Mouse (Mus musculus) hindbrain, embryonic 14.5 days (tissue): ENCODE data around the gene Mthfd1l. TPM values are rescaled to one million over a fixed set of nuclear protein-coding genes. Genes with fewer than 3 reads are reported as not detected.

ENCODE experiments used
- ATAC-seq: fragments of 200-750 bp; cut with Nextera tagmentation; 2 replicates; pipeline ENCODE4 v1.8.0; 2017; ENCODE audit warnings: moderate number of reproducible peaks, mild to moderate bottlenecking, moderate TSS enrichment, moderate library complexity; ENCODE audit not compliant: low FRiP score
- DNase-seq: peaks from one replicate; pipeline ENCODE4 v3.0.0-alpha.2; 2015; ENCODE audit warnings: low spot score
- H3K27ac ChIP-seq: fragments of 300-500 bp; sonication (generic); 2 replicates; pipeline ENCODE4 v1.5.1; 2014; ENCODE audit warnings: mild to moderate bottlenecking, moderate library complexity
- H3K27me3 ChIP-seq: fragments of 300-500 bp; sonication (generic); 2 replicates; pipeline ENCODE4 v1.6.1; 2014; ENCODE audit warnings: mild to moderate bottlenecking, low read length, mixed read lengths; ENCODE audit not compliant: control insufficient read depth, insufficient read depth
- H3K36me3 ChIP-seq: fragments of 300-500 bp; sonication (generic); replicated peaks from 2 replicates; pipeline ENCODE4 v1.6.1; 2014; ENCODE audit not compliant: control insufficient read depth, insufficient read depth
- H3K4me1 ChIP-seq: fragments of 300-500 bp; sonication (generic); replicated peaks from 2 replicates; pipeline ENCODE4 v1.6.1; 2014; ENCODE audit warnings: antibody characterized with exemption, low read length, mixed read lengths; ENCODE audit not compliant: control insufficient read depth, insufficient read depth
- H3K4me2 ChIP-seq: fragments of 300-500 bp; sonication (generic); replicated peaks from 2 replicates; pipeline ENCODE4 v1.6.1; 2014; ENCODE audit warnings: mild to moderate bottlenecking, moderate library complexity
- H3K4me3 ChIP-seq: fragments of 300-500 bp; sonication (generic); replicated peaks from 2 replicates; pipeline ENCODE4 v1.5.1; 2014; ENCODE audit warnings: mild to moderate bottlenecking, low read length
- H3K9ac ChIP-seq: fragments of 300-500 bp; sonication (generic); 2 replicates; pipeline ENCODE4 v1.6.1; 2014
- H3K9me3 ChIP-seq: fragments of 300-500 bp; sonication (generic); 2 replicates; pipeline ENCODE4 v1.6.1; 2016; ENCODE audit warnings: low read length; ENCODE audit not compliant: control insufficient read depth
- WGBS: fragments of 180-500 bp; shearing (Covaris S2); extraction: QIAGEN DNeasy Blood & Tissue Kit; methylation state at CpG from one replicate; pipeline ENCODE4 v1.1.7; 2014; 5-methylcytosine and 5-hydroxymethylcytosine counted together
- polyA plus RNA-seq: library from polyadenylated mRNA; unstranded; fragments of >200 nt; fragmentation: Nextera tagmentation; extraction: Ambion mirVana; gene quantifications from 2 replicates; pipeline ENCODE4 v1.2.1, GENCODE M21; 2014

Mthfd1l gene
- polyA plus RNA-seq, 1 experiment from 2014 or later, result 8.0 TPM

GRCm38 (mm10) chr10:3996170-3996876, 23.4 kb downstream of the Mthfd1l start:
- no peak overlapping the region for H3K9ac ChIP-seq
- H3K4me2 ChIP-seq, result no peak overlapping the region
- no peak overlapping the region for H3K4me3 ChIP-seq
- no peaks in the 10 kb centered on the region for H3K9me3 ChIP-seq
- ATAC-seq (peak; percentile 77), DNase-seq (peak; percentile 87)
- H3K27me3 ChIP-seq, result no peaks in the 10 kb centered on the region
- no peaks in the 10 kb centered on the region for H3K4me1 ChIP-seq
- H3K27ac ChIP-seq, result no peak overlapping the region
- no peaks in the 10 kb centered on the region for H3K36me3 ChIP-seq
- WGBS, result 57% methylated on average over 15 of the region's 15 CpGs

- H3K4me3 ChIP-seq, result no peak overlapping the region
- no peaks in the 10 kb centered on the region for H3K36me3 ChIP-seq
- H3K9ac ChIP-seq, result no peak overlapping the region
- ATAC-seq (no peak), DNase-seq (no peak)
- H3K27ac ChIP-seq, result no peak overlapping the region
- H3K4me2 ChIP-seq, result no peak overlapping the region
- H3K27me3 ChIP-seq, result no peaks in the 10 kb centered on the region
- H3K4me1 ChIP-seq, result no peaks in the 10 kb centered on the region
- 86% methylated on average over 7 of the region's 7 CpGs for WGBS
- no peaks in the 10 kb centered on the region for H3K9me3 ChIP-seq
Measured at GRCm38 (mm10) chr10:3997851-3998426, 25.0 kb downstream of the Mthfd1l start.

DNA sequence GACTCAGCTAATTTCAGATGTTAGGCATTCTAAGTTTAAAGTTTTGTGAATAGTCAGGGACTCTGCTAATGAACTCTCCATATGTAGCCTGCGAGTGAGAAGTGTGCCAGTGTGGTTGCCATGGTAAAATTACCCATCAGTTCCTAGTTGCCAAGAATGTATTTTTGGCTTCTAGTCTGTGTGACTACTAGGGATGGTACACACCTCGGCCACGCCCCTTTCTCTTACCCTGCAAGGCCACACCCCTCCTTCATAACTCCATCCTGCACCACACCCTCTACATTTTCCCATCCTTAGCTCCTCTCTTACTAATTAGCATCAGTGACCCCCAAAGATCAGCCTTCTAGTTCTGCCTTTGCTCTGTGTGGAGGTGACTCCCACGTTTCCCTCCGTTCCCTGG, 29.8 kb downstream of the Mthfd1l start:
- H3K27ac ChIP-seq, result no peak overlapping the region
- no peaks in the 10 kb centered on the region for H3K9me3 ChIP-seq
- 84% methylated on average over 5 of the region's 5 CpGs for WGBS
- H3K36me3 ChIP-seq, result no peaks in the 10 kb centered on the region
- DNase-seq, result no peak
- no peak for ATAC-seq
- no peak overlapping the region for H3K9ac ChIP-seq
- no peaks in the 10 kb centered on the region for H3K27me3 ChIP-seq
- no peak overlapping the region for H3K4me2 ChIP-seq
- no peak overlapping the region for H3K4me3 ChIP-seq
- no peaks in the 10 kb centered on the region for H3K4me1 ChIP-seq

DNA sequence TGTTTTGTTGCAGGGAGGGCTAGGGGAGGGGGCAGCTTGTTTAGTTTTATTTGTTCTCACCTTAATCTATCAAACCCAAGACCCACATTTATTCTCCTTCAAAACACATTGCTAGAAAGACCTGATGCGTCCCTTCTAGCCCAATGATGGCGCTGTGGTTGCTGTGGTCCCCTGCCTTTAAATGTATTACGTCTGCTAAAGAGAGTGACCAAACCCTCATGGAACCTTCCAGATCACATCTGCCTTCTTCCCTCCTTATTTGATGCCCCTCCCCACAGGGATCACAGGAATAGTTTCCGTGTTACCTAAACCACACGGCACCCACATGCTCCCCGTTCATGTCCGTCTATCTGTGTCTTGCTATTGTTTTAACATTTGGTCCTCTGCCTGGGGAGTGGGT, 32.3 kb downstream of the Mthfd1l start:
- H3K27me3 ChIP-seq, result no peaks in the 10 kb centered on the region
- H3K9me3 ChIP-seq, result no peaks in the 10 kb centered on the region
- H3K27ac ChIP-seq, result peak overlapping the region; percentile 43; the same call in 1 of the 2 replicates
- 92% methylated on average over 7 of the region's 7 CpGs for WGBS
- no peak overlapping the region for H3K4me2 ChIP-seq
- H3K4me1 ChIP-seq, result no peaks in the 10 kb centered on the region
- no peak for ATAC-seq
- no peaks in the 10 kb centered on the region for H3K36me3 ChIP-seq
- no peak overlapping the region for H3K9ac ChIP-seq
- DNase-seq, result no peak
- no peak overlapping the region for H3K4me3 ChIP-seq

- 66% methylated on average over 7 of the region's 7 CpGs for WGBS
- Histone ChIP-seq H3K9me3 (no peaks in the 10 kb centered on the region), H3K4me3 (no peak overlapping the region), H3K4me2 (no peak overlapping the region), H3K4me1 (no peaks in the 10 kb centered on the region), H3K27me3 (no peaks in the 10 kb centered on the region), H3K9ac (no peak overlapping the region), H3K36me3 (no peaks in the 10 kb centered on the region), H3K27ac (0 out of 2 replicates have a peak overlapping the region, but pooled peaks have one; percentile 18)
- peak; percentile 38 for DNase-seq
- ATAC-seq, result peak; percentile 80; the same call in 1 of the 2 replicates
Measured at GRCm38 (mm10) chr10:4006296-4007015, 33.5 kb downstream of the Mthfd1l start.

GRCm38 (mm10) chr10:4022628-4023303, 49.8 kb downstream of the Mthfd1l start:
- Histone ChIP-seq H3K9me3 (no peaks in the 10 kb centered on the region), H3K9ac (no peak overlapping the region), H3K27me3 (no peaks in the 10 kb centered on the region), H3K27ac (no peak overlapping the region), H3K36me3 (no peaks in the 10 kb centered on the region; the same call in 1 of the 2 replicates), H3K4me2 (no peak overlapping the region), H3K4me3 (no peak overlapping the region), H3K4me1 (no peaks in the 10 kb centered on the region)
- WGBS, result 87% methylated on average over 14 of the region's 14 CpGs
- no peak for ATAC-seq
- no peak for DNase-seq

GRCm38 (mm10) chr10:4026616-4027015, 53.7 kb downstream of the Mthfd1l start:
- DNase-seq (no peak), ATAC-seq (no peak)
- Histone ChIP-seq H3K9me3 (no peaks in the 10 kb centered on the region), H3K4me1 (no peaks in the 10 kb centered on the region), H3K9ac (no peak overlapping the region), H3K27ac (no peak overlapping the region), H3K4me3 (no peak overlapping the region), H3K36me3 (no peaks in the 10 kb centered on the region; the same call in 1 of the 2 replicates), H3K4me2 (no peak overlapping the region), H3K27me3 (no peaks in the 10 kb centered on the region)
- WGBS, result 94% methylated on average over 4 of the region's 4 CpGs

- Histone ChIP-seq H3K9me3 (no peaks in the 10 kb centered on the region), H3K4me2 (no peak overlapping the region), H3K27ac (no peak overlapping the region), H3K36me3 (no peaks in the 10 kb centered on the region; the same call in 1 of the 2 replicates), H3K9ac (no peak overlapping the region), H3K4me3 (no peak overlapping the region), H3K27me3 (no peaks in the 10 kb centered on the region), H3K4me1 (no peaks in the 10 kb centered on the region)
- DNase-seq (no peak), ATAC-seq (no peak)
- 87% methylated on average over 4 of the region's 4 CpGs for WGBS
Measured at GRCm38 (mm10) chr10:4027466-4027865, 54.5 kb downstream of the Mthfd1l start.
